Mouse (Mus musculus) embryonic facial prominence, embryonic 14.5 days (tissue): ENCODE data around the gene Uba7. TPM values are rescaled to one million over a fixed set of nuclear protein-coding genes. Genes with fewer than 3 reads are reported as not detected.

ENCODE experiments used
- ATAC-seq: fragments of 200-750 bp; cut with Nextera tagmentation; 2 replicates; pipeline ENCODE4 v1.8.0; 2017; ENCODE audit warnings: low read depth, moderate number of reproducible peaks, moderate TSS enrichment
- DNase-seq: peaks from one replicate; pipeline ENCODE4 v3.0.0-alpha.2; 2015; ENCODE audit warnings: low spot score
- H3K27ac ChIP-seq: fragments of 300-500 bp; sonication (generic); replicated peaks from 2 replicates; pipeline ENCODE4 v1.5.1; 2014; ENCODE audit warnings: low read depth, mild to moderate bottlenecking, low read length, moderate library complexity
- H3K27me3 ChIP-seq: fragments of 300-500 bp; sonication (generic); replicated peaks from 2 replicates; pipeline ENCODE4 v1.6.1; 2014; ENCODE audit warnings: low read length; ENCODE audit not compliant: control insufficient read depth, insufficient read depth
- H3K36me3 ChIP-seq: fragments of 300-500 bp; sonication (generic); 2 replicates; pipeline ENCODE4 v1.6.1; 2014; ENCODE audit warnings: low read length, mixed read lengths; ENCODE audit not compliant: control insufficient read depth, insufficient read depth
- H3K4me1 ChIP-seq: fragments of 300-500 bp; sonication (generic); 2 replicates; pipeline ENCODE4 v1.6.1; 2014; ENCODE audit warnings: antibody characterized with exemption, low read length; ENCODE audit not compliant: control insufficient read depth, insufficient read depth
- H3K4me2 ChIP-seq: fragments of 300-500 bp; sonication (generic); 2 replicates; pipeline ENCODE4 v1.6.1; 2014; ENCODE audit warnings: low read depth, mild to moderate bottlenecking, low read length, moderate library complexity, mixed read lengths
- H3K4me3 ChIP-seq: fragments of 300-500 bp; sonication (generic); 2 replicates; pipeline ENCODE4 v1.5.1; 2014; ENCODE audit warnings: low read depth, mild to moderate bottlenecking, low read length
- H3K9ac ChIP-seq: fragments of 300-500 bp; sonication (generic); 2 replicates; pipeline ENCODE4 v1.6.1; 2014; ENCODE audit warnings: low read depth, mild to moderate bottlenecking, low read length, moderate library complexity, mixed read lengths
- H3K9me3 ChIP-seq: fragments of 300-500 bp; sonication (generic); 2 replicates; pipeline ENCODE4 v1.6.1; 2016; ENCODE audit warnings: low read length; ENCODE audit not compliant: control insufficient read depth
- WGBS: fragments of 180-500 bp; shearing (Covaris S2); extraction: QIAGEN DNeasy Blood & Tissue Kit; methylation state at CpG from one replicate; pipeline ENCODE4 v1.1.7; 2014; 5-methylcytosine and 5-hydroxymethylcytosine counted together
- polyA plus RNA-seq: library from polyadenylated mRNA; unstranded; fragments of >200 nt; fragmentation: Nextera tagmentation; extraction: Ambion mirVana; gene quantifications from 2 replicates; pipeline ENCODE4 v1.2.1, GENCODE M21; 2014

Uba7 gene
- polyA plus RNA-seq, 1 experiment from 2014 or later = 25.5 TPM

DNA sequence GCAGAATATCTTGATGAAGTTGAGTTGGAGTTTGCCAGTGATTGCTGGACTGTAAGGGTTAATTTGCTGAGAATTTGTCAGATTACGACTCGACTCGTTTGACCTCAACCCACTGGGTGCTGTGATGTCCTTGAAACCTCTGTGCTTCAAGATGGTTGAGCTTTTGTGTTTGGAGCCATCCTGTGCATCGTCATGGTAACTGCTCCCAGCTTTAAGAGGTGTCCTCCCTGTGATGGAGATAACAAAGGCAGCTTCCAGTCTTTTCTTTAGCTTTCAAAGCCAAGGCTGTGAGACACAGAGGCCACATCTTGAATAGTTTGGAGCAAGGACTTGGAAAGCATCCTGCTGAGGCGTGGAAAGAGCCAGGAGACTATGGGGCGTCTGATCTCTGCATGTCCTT is 18.2 kb upstream of the Uba7 start:
- no peak for ATAC-seq
- Histone ChIP-seq H3K9me3 (no peaks in the 10 kb centered on the region), H3K4me3 (no peak overlapping the region), H3K4me2 (no peak overlapping the region), H3K27ac (no peak overlapping the region), H3K27me3 (no peaks in the 10 kb centered on the region), H3K9ac (no peak overlapping the region), H3K36me3 (peaks cover 29% of the 10 kb centered on the region), H3K4me1 (no peaks in the 10 kb centered on the region)
- no peak for DNase-seq
- 66% methylated on average over 6 of the region's 6 CpGs for WGBS

DNA sequence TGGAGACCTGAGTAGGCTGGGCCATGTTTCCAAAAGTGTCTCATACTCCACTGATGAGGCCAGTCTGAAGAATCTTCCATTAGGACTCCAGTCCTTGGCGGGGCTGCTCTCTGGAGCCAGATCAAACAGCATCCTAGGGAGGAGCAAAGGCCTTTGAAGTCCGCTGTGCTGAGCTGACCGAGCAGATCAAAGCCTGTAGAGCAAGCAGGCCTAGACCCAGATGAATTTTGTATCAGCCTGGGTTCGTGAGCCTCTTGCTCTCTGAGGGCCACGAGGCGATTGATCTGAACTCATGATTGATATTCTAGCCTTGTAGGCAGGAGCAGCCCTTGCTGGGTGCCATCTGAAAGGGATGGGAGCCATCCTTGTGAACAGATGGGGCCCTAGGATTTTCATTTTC is 15.4 kb upstream of the Uba7 start:
- H3K4me1 ChIP-seq = no peaks in the 10 kb centered on the region
- H3K9me3 ChIP-seq = no peaks in the 10 kb centered on the region
- DNase-seq (no peak), ATAC-seq (no peak)
- no peak overlapping the region for H3K9ac ChIP-seq
- H3K4me2 ChIP-seq = no peak overlapping the region
- no peak overlapping the region for H3K27ac ChIP-seq
- peaks cover 38% of the 10 kb centered on the region for H3K36me3 ChIP-seq
- no peak overlapping the region for H3K4me3 ChIP-seq
- 73% methylated on average over 6 of the region's 6 CpGs for WGBS
- H3K27me3 ChIP-seq = no peaks in the 10 kb centered on the region

DNA sequence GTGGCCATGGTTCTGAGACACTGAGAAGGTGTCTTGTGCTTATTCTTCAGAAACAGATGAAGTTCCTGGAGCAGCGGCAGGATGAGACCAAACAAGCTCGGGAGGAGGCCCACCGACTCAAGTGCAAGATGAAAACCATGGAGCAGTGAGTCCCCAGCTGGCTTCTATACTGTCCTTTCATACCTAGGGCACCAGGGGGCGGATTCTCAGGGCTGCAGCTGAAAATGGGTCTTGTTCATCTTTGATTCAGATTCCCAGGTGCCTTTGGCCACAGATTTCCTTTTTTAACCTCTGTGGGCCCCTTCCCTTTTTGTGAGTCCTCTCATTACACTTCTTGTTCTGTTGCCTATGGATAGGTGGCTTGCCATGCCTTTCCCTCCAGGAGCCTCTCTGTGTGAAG is 14.4 kb upstream of the Uba7 start:
- 80% methylated on average over 4 of the region's 4 CpGs for WGBS
- H3K4me2 ChIP-seq = no peak overlapping the region
- H3K27me3 ChIP-seq = no peaks in the 10 kb centered on the region
- ATAC-seq = no peak
- H3K36me3 ChIP-seq = peaks cover 40% of the 10 kb centered on the region
- no peaks in the 10 kb centered on the region for H3K4me1 ChIP-seq
- H3K27ac ChIP-seq = no peak overlapping the region
- H3K4me3 ChIP-seq = no peak overlapping the region
- H3K9ac ChIP-seq = no peak overlapping the region
- no peak for DNase-seq
- no peaks in the 10 kb centered on the region for H3K9me3 ChIP-seq

DNA sequence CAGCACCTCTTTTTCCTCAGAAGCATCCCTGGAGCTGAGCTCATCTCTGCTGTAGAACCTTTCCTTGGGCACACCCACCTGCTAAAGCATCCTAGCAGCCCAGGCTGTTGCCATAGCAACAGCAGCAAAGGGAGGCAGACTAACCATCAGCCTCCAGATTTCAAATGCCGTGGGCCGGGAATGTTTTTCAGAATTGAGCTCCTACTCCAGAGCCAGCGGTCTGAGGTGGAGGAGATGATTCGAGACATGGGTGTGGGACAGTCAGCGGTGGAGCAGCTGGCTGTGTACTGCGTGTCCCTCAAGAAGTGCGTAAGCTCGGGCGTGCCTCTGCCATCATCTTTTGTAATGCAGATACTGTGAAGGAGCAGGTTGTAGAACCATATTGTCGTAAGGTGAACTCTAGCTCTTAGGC is 13.9 kb upstream of the Uba7 start:
- no peaks in the 10 kb centered on the region for H3K27me3 ChIP-seq
- no peak overlapping the region for H3K9ac ChIP-seq
- H3K4me2 ChIP-seq = no peak overlapping the region
- H3K4me3 ChIP-seq = no peak overlapping the region
- H3K27ac ChIP-seq = no peak overlapping the region
- DNase-seq = no peak
- WGBS = 90% methylated on average over 10 of the region's 10 CpGs
- peaks cover 40% of the 10 kb centered on the region for H3K36me3 ChIP-seq
- H3K9me3 ChIP-seq = no peaks in the 10 kb centered on the region
- ATAC-seq = no peak
- no peaks in the 10 kb centered on the region for H3K4me1 ChIP-seq

GRCm38 (mm10) chr9:107961881-107962280 is 13.4 kb upstream of the Uba7 start:
- WGBS = 60% methylated on average over 5 of the region's 5 CpGs
- Histone ChIP-seq H3K27me3 (no peaks in the 10 kb centered on the region), H3K9ac (no peak overlapping the region), H3K36me3 (peaks cover 40% of the 10 kb centered on the region), H3K9me3 (no peaks in the 10 kb centered on the region), H3K4me2 (no peak overlapping the region), H3K27ac (no peak overlapping the region), H3K4me3 (no peak overlapping the region), H3K4me1 (no peaks in the 10 kb centered on the region)
- DNase-seq = peak; percentile 67
- ATAC-seq = 0 out of 2 replicates have a peak, but pooled peaks have one; percentile 27

- no peak overlapping the region for H3K4me2 ChIP-seq
- DNase-seq (no peak), ATAC-seq (no peak)
- no peaks in the 10 kb centered on the region for H3K9me3 ChIP-seq
- H3K36me3 ChIP-seq = peaks cover 29% of the 10 kb centered on the region
- no peak overlapping the region for H3K4me3 ChIP-seq
- WGBS = 95% methylated on average over 9 of the region's 9 CpGs
- no peak overlapping the region for H3K27ac ChIP-seq
- no peaks in the 10 kb centered on the region for H3K4me1 ChIP-seq
- H3K27me3 ChIP-seq = no peaks in the 10 kb centered on the region
- no peak overlapping the region for H3K9ac ChIP-seq
These were observed 12.4 kb upstream of the Uba7 start for GRCm38 (mm10) chr9:107962916-107963315.

DNA sequence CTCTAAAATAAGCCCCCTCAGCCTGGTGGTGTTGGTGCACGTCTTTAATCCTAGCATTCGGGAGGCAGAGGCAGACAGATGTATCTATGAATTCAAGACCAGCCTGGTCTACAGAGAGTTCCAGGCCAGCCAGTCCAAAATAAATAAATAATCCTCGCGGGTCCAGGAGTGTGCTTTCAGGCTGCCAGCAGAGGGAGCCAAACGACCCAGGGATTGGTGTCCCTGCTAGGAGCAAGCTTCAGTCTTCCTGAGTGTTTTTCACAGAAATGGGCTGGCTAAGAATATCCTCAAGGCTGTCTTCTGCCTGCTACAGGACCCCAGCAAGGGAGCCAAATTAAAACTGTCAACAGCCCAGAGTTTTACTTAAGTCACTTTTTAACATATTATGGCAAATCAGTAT is 11.6 kb upstream of the Uba7 start:
- Histone ChIP-seq H3K36me3 (peaks cover 25% of the 10 kb centered on the region), H3K4me3 (no peak overlapping the region), H3K9me3 (no peaks in the 10 kb centered on the region), H3K27me3 (no peaks in the 10 kb centered on the region), H3K9ac (no peak overlapping the region), H3K4me2 (no peak overlapping the region), H3K27ac (no peak overlapping the region), H3K4me1 (no peaks in the 10 kb centered on the region)
- DNase-seq (peak; percentile 92), ATAC-seq (peak; percentile 83)
- WGBS = 10% methylated on average over 5 of the region's 5 CpGs

- no peak overlapping the region for H3K4me3 ChIP-seq
- no peak for ATAC-seq
- no peaks in the 10 kb centered on the region for H3K27me3 ChIP-seq
- no peak for DNase-seq
- H3K9ac ChIP-seq = no peak overlapping the region
- peaks cover 27% of the 10 kb centered on the region for H3K36me3 ChIP-seq
- WGBS = 92% methylated on average over 9 of the region's 9 CpGs
- no peak overlapping the region for H3K27ac ChIP-seq
- H3K4me2 ChIP-seq = no peak overlapping the region
- no peaks in the 10 kb centered on the region for H3K4me1 ChIP-seq
- no peaks in the 10 kb centered on the region for H3K9me3 ChIP-seq
These were observed 10.6 kb upstream of the Uba7 start for GRCm38 (mm10) chr9:107964681-107965080.

DNA sequence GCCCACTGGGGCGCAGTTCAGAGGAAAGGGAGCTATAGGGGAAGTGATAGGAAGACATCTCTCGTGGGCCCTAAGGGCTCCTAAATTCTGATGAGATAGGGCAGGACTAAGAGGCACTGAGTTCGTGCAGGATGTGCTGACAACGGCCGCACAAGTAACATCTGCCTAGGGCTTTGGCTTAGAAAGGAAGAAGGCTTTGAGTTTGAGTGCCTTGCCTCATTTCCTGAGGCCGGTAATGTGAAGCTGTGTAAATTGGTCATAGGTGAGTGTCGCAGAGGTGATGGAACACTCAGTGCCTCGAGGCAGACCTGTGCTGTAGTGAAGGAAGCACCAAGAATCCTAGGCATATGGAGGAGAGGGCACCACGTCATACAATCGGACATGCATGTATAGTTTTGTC is 8.6 kb upstream of the Uba7 start:
- 87% methylated on average over 10 of the region's 10 CpGs for WGBS
- DNase-seq (no peak), ATAC-seq (no peak)
- Histone ChIP-seq H3K4me2 (no peak overlapping the region), H3K27me3 (no peaks in the 10 kb centered on the region), H3K4me1 (no peaks in the 10 kb centered on the region), H3K27ac (no peak overlapping the region), H3K4me3 (no peak overlapping the region), H3K9ac (no peak overlapping the region), H3K36me3 (peaks cover 42% of the 10 kb centered on the region), H3K9me3 (no peaks in the 10 kb centered on the region)
